Mouse (Mus musculus): ENCODE measurements around the gene Pde4b.

Gene Pde4b

GRCm38 (mm10) chr4:102398512-102398911, 311.2 kb downstream of the Pde4b start:
- in situ Hi-C loops (cut with MboI) = no loop called here

- in situ Hi-C loops (cut with MboI) = no loop called here
Observed at GRCm38 (mm10) chr4:102406848-102407247, 319.5 kb downstream of the Pde4b start.

- in situ Hi-C loops (cut with MboI) = no loop called here
Observed at GRCm38 (mm10) chr4:102408132-102408531, 320.8 kb downstream of the Pde4b start.

- in situ Hi-C loops (cut with MboI) = no loop called here
Observed at GRCm38 (mm10) chr4:102408938-102409337, 321.6 kb downstream of the Pde4b start.

GRCm38 (mm10) chr4:102413101-102413500, 325.8 kb downstream of the Pde4b start:
- in situ Hi-C loops (cut with MboI) = no loop called here

GRCm38 (mm10) chr4:102413794-102414193, 326.5 kb downstream of the Pde4b start:
- in situ Hi-C loops (cut with MboI) = no loop called here

- in situ Hi-C loops (cut with MboI) = no loop called here
Observed at GRCm38 (mm10) chr4:102414610-102415009, 327.3 kb downstream of the Pde4b start.

GRCm38 (mm10) chr4:102420794-102421397, 333.6 kb downstream of the Pde4b start:
- in situ Hi-C loops (cut with MboI) = no loop called here

- in situ Hi-C loops (cut with MboI) = no loop called here
Observed at GRCm38 (mm10) chr4:102421398-102421859, 334.1 kb downstream of the Pde4b start.

GRCm38 (mm10) chr4:102424104-102424503, 336.8 kb downstream of the Pde4b start:
- in situ Hi-C loops (cut with MboI) = no loop called here

- in situ Hi-C loops (cut with MboI) = no loop called here
Observed at GRCm38 (mm10) chr4:102425422-102425821, 338.1 kb downstream of the Pde4b start.

GRCm38 (mm10) chr4:102429730-102430341, 342.5 kb downstream of the Pde4b start:
- in situ Hi-C loops (cut with MboI) = no loop called here

- in situ Hi-C loops (cut with MboI) = no loop called here
Observed at GRCm38 (mm10) chr4:102432040-102432782, 344.9 kb downstream of the Pde4b start.

- in situ Hi-C loops (cut with MboI) = no loop called here
Observed at GRCm38 (mm10) chr4:102439401-102440118, 352.2 kb downstream of the Pde4b start.

GRCm38 (mm10) chr4:102440119-102440481, 352.8 kb downstream of the Pde4b start:
- in situ Hi-C loops (cut with MboI) = no loop called here

GRCm38 (mm10) chr4:102443533-102443932, 356.2 kb downstream of the Pde4b start:
- in situ Hi-C loops (cut with MboI) = no loop called here

- in situ Hi-C loops (cut with MboI) = no loop called here
Observed at GRCm38 (mm10) chr4:102444501-102444900, 357.2 kb downstream of the Pde4b start.

GRCm38 (mm10) chr4:102446160-102446945, 359.0 kb downstream of the Pde4b start:
- in situ Hi-C loops (cut with MboI) = no loop called here

GRCm38 (mm10) chr4:102456426-102456825, 369.1 kb downstream of the Pde4b start:
- in situ Hi-C loops (cut with MboI) = no loop called here

GRCm38 (mm10) chr4:102459216-102459999, 372.1 kb downstream of the Pde4b start:
- in situ Hi-C loops (cut with MboI) = no loop called here

GRCm38 (mm10) chr4:102478104-102478503, 390.8 kb downstream of the Pde4b start:
- in situ Hi-C loops (cut with MboI) = loop anchor here (25.0 kb wide), 1 partner anchor 509 kb away; the partner anchor contains the start of gene Tctex1d1

All from mature B cell (primary cell).